Mouse (Mus musculus): Measurements from ENCODE around the gene Strap.

DNA sequence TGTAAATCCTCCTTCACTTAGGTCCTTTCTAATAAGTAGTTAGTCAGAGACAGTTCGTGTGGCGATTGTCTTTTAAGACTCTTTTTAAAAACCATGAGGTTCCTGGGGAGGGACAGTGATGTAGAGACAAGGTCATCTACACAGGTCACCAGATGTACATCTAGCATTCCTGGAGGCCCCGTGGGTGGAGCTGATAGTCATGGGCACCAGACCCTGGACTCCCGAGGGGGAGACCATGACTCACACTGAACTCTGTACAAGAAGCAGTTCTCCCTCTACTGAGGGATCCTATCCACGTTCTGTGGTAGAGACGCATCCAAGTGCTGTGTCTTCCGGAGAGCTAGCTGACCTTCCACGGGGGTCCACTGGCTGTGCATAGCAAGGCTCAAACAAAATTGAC lies 42.1 kb downstream of the Strap start:
- TF ChIP-seq CTCF (IDR thresholded peaks at IDR 0.05; ENCODE audit: borderline replicate concordance, extremely low read depth, insufficient read depth, insufficient read length): no peak
- TF ChIP-seq POLR2A (IDR thresholded peaks at IDR 0.05; ENCODE audit: borderline replicate concordance, extremely low read depth, insufficient read depth, insufficient read length, poor library complexity, severe bottlenecking): no peak

Measured in brain, embryonic 14.5 days (tissue).